Mouse (Mus musculus) c-Kit-positive CD71-positive TER-119-negative erythroid progenitor cells, embryonic 14.5 days (primary cell): ENCODE measurements around the gene B3gnt4.

Experiments used
- DNase-seq: peaks from one replicate; pipeline ENCODE4 v3.0.0-alpha.2; 2013; ENCODE audit warnings: low read depth

B3gnt4 gene

DNA sequence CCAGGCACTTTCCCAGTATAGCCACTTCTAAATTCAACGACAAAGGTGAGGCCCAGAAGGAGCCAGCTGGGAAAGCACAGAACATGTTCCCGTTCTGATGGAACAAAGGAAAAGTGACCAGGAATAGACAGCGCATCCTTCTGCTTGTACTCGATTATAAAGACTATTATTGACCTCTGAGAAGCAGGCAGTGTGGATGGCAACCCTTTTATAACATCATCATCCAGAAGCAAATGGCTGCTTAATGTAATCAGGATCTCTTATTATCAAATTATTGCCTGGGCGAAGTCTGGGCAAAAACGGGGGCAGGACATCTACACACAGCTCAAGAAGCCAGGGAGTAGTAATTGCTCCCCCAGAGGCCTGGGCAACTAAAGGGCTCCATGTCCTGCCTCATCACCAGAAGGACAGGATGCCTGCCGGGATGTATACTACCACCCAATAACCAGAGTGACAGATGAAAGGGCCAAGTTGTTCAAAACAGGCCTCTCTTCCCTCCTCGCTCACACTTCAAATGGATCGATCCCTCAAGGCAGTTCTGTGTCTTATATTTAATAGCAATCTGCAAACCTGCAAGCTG, 15.7 kb downstream of the B3gnt4 start:
- no peak for DNase-seq

DNA sequence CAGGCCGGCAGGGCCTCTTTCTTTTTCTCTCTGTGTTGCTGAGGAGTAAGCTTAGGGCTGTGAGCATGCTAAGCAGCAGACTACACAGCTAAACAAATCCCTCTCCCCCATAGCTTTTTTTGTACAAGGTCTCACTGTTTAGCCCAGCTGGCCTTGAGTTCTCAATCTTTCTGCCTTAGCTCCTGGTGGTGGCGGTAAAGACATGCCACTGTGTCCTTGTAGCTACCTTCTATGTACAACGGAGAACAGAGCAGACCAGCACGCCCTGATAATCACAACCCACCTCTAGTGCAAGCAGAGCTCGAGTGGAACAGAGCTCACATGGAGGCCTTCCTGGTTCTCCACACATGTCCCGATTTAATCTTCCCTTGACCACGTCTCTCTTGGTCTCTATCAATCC, 18.4 kb downstream of the B3gnt4 start:
- no peak for DNase-seq

DNA sequence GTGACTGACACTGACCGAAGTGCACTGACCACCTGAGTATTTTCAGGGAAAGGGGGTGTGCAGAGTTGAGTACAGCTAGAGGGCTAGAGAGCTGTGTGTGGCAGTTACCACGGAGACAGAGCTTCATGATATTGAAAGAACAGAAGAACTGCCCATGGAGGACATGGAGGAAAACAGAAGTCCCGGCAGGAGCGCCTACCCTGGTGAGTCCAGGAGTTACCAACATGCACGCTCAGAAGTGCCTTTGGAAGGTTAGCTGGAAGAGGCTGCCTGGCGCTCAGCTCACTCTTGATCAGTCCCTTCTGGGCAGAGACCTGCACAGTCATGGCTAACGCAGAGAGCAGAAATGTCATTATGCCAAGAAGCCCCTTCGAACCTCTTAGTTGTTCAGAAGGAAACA, 19.8 kb downstream of the B3gnt4 start:
- DNase-seq: no peak

DNA sequence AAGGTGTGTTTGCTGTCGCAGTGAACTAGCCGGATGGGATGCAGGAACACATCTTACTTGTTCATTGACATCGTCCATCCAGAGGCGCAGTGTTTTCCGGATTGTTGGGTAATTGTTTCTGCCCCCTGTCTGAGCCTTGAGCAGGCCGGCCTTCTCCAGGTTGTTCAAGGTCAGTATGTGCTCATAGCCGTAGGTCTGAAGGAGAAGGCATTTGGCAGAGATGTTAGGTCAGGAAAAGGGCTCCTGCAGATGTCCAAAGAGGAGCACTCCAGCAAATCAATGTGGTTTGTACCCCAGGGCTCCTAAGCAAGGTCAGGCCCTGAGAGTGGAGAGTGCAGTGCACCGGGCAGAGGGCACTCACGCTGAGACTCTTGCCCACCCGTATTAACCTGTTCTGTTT, 23.5 kb downstream of the B3gnt4 start:
- no peak for DNase-seq

DNA sequence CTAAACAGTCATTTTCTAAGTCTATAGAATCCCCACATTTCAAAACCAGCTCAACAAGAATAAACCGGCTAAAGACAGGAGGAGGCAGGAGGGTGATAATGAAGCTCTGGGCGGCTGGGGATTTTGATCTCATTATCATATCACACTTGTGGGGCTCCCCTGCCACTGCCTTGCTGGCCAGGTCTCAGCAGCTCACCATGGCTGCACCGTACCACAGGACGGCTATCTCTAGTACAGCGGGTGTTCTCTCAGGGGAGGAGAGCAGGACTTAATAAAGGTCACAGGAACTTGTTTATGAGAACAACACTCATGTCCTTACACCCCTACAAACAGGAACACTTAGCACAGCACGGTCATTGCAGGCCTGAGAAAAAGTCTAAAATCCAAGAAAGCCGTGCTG, 45.4 kb downstream of the B3gnt4 start:
- peak; percentile 22 for DNase-seq

DNA sequence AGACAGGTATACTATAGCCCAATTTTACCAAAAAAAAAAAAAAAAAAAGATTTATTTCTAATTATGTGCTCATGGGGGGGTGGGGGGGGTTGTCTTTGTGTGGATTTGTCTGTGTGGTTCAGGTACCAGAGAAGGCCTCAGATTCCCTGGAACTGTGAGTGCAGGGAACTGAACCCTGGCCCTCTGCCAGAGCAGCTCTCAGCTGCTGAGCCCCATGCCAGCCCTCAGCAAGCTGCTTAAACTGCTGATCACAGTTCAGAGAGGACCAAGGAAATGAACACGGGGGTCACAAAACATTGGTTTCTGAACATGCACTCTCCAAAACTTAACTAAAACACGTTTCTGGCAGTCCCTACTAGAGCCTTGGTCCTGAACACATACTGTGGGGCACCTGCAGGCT, 46.2 kb downstream of the B3gnt4 start:
- DNase-seq: no peak

DNA sequence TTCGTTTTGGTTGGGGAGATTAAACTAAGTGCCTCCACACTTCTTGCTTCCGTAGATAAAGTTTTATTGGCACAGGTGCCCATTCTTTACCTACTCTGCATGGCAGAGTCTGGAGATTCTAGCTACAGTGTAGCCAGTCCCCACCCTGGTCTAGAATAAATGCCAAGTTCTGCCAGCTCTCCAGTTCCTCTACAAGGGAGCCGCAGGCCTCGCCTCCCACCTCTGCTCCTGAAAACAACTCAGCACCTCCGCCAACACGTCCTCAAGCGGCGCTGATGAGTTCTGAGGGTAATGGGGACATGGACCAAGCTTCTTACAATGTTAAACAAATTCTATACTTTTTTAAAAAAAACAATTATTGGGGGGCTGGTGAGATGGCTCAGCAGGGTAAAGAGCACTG, 49.3 kb downstream of the B3gnt4 start:
- DNase-seq: no peak

DNA sequence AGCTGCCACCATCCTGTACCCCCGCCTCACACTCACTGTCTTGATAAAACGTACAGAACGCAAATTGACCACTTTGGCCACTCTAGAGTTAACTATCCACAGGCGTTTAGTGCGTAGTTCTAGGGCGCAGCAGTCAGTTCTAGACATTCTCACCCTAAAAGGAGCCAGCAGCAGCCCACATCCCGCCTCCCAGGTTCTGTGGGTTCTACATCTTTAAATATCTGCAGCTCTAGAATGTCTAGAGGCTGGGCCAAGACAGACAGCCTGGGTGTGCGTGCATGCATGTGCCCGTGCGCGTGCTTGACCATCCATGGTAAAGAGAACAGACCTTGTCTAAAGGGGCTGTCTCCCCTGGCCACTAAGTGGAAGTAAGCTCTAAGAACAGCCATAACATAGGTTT, 50.9 kb downstream of the B3gnt4 start:
- no peak for DNase-seq
